Mouse (Mus musculus) monocyte, adult 5-6 weeks (primary cell): ENCODE measurements around the gene Plod2. TPM values are rescaled to one million over a fixed set of nuclear protein-coding genes. Genes with fewer than 3 reads are reported as not detected.

ENCODE experiments used
- ATAC-seq: fragments of 153-309, 156-312 bp; replicated peaks from 2 replicates; pipeline ENCODE4 v1.8.0; 2017; ENCODE audit warnings: mild to moderate bottlenecking; ENCODE audit not compliant: low TSS enrichment, insufficient number of reproducible peaks, severe bottlenecking, poor library complexity, low FRiP score
- total RNA-seq: library from RNA; stranded (forward); fragments of 200-1000, 200-491, 200-594 nt; gene quantifications from 3 replicates; pipeline ENCODE4 v1.2.3, GENCODE M21; 2017

Gene Plod2
- total RNA-seq, 1 experiment from 2014 or later = 2.6 TPM

DNA sequence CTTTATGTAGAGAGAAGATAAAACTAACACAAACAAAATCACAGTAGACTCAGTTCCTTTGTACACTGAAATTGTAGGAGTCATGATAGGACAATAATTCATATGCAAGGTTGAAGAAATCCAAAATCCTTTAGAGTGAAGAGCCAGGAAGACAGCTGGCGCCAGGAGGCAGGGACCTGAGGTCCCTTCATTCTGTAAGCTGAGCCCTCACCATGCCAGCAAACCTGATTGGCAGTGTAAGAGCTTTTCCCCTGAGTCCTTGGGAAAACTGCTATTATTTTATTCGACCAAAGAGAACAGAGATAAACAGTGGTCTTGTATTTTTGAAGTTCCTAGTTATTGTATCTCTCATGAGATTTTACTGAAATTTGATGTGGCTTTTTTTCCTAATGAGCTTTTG, 9.0 kb downstream of the Plod2 start:
- no peak for ATAC-seq

DNA sequence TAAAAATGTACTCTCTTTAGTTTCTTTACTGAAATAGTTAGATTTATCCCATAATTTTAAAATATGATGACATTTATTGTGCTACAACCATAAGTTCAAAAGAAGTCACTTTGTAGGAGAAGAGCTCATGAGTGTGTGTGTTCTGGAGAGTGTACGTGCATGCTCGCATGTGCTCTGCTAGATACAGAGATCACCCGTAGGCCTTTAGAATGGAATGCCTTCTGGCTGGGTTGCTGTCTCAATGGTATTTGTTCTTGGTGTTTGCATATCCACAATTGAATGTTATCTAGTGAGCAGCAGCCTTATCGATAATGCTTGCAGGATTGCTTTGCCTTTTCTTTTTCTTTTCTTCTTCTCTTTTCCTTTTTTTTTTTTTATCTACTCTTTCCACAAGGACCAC, 9.6 kb downstream of the Plod2 start:
- ATAC-seq = no peak

DNA sequence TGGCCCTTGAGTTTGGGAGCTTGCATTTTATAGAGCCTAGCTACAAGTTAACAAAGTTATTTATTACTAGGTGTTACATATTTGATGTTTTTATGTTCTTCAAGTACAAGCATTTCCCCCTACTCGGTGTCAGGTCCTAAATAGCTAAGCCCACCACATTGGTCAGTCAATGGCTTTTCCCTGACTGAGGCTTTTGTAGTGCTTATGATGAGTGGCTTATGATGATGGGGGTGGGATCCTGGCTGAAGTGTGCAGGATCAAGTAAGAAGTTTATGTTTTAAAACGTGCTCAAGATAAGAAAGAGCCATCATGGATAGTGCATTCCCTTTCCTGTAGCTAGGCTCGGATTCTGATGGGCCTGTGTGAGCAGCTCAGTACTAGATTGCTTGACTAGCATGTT, 10.7 kb downstream of the Plod2 start:
- ATAC-seq = no peak

DNA sequence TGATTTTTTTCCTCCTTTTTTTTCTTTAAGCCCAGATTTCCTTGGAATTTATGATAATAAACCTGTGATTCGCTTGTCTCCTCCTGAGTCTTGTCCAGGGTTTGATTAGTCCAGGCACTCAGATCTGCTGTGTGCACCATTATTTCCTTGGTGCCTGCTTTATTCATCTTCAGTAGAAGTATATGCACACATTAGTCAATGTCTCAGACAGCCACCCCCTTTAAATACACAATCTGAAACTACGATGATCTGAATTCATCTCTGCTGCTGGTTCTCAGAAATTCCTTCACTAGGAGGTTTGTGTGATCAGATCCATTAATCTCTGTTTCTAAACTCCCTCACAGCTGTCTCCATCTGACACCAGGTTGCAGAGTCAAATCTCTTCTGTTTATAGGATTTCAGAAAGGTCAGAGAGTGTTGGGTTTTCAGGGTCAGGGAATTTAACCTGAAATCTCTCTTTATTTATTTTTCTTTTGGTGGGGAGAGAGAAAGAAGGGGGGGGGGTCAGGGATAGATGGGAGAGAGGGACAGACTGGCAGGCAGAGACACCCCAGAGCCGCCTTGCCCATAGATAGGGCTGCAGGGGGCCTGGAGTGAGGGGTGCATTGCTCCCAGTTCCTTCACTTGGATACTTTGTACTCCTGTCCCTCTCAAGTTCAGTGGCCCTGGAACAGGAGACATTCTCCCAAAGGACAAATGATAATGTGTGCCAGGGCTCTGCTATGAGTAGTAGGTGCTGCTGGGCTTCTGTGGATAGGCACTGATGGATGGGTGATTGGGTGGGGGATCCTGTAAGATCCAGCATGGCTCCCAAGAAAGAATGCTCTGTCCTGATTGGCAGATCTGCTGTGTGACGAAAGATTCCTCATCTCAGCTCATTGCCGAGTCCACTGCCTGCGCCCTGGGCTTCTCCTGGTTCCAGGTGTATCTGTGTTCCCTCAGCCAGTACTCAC, 13.3 kb downstream of the Plod2 start:
- ATAC-seq = no peak

DNA sequence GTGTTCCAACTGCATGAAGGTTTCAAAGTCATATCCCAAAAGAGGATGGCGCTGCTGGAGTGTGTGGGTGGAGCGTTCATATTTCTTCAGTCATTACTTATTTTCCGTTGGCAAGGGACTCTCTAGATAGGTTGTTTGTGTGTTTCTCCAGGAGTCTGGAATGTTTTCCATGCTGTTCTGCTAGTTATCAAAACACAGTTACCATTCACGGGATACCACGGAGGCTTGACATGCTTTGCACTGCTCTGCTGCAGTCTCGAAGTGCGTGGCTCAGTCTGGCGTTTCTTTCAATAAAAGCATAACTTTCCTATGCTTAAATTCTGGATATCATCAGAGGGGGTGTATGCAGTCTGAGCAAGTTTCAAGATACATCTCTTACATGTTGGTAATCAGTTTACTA, 17.7 kb downstream of the Plod2 start:
- ATAC-seq = no peak

DNA sequence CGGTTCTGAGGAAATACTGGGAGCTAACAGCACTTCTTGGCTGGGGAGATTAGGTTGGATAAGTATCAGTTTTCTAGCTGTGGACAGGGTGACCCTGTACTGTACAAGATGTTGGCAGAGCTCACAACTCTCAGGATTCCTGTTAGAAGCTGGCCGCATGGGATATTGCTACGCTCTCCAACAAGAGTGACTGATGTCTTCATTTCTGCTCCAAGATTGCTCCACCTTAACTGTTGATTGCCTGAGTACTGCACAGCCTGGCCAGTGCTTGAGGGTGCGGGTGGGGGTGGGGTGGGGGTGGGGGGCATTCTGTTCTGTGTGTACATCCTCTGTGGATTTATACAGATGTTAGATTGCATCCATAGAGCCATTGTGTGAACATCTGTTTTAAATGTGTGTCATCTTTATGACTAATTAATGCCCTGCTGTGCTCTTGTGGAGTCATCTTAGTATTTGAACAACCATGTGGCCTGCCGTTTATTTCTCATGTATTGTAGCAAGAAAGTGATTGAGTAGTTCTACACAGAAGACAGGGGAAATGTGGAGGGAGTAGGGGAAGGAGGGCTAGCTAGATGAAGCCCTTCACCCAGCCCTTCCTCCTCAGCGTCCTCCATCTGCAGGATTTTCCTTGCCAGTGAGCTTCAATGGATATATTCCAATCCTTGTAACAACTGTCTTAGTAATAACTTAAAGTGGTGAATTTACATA, 19.0 kb downstream of the Plod2 start:
- ATAC-seq = no peak

DNA sequence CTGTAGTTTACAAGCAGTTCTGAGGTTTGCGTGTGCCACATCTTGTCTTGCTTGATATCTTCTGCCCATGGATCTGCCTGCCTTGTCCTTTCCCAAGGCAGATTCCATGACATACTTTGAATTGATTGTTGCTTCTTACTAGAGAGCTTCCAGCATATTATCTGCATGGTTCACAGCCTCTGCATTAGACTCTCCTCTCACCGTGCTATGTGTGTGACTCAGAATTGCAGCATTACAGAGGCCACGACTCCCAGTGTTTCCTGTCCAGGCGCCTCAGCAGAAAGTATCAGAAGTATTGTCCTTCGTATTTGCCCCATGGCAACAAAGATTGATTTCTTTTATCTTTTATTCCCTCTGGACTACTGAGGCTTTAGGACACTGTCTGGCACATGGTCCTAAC, 20.4 kb downstream of the Plod2 start:
- no peak for ATAC-seq

DNA sequence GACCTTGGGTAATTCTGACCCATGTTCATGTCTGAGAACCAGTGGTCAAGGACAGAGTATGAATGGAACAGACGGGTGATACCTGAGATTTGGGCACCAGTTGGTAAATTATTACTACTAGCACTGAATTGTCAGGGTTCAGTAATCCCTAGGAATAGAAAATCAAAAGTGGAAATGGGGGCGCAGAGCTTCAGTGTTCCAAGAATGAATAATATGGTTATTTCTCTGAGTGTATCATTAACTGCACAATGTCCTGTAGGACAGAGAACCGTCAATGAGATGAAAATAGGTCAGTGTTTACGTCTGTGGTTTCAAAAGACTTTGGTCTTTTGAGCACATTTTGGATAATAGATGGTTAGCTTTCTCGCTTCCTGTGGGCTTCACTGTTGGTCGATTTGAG, 21.3 kb downstream of the Plod2 start:
- ATAC-seq = no peak

DNA sequence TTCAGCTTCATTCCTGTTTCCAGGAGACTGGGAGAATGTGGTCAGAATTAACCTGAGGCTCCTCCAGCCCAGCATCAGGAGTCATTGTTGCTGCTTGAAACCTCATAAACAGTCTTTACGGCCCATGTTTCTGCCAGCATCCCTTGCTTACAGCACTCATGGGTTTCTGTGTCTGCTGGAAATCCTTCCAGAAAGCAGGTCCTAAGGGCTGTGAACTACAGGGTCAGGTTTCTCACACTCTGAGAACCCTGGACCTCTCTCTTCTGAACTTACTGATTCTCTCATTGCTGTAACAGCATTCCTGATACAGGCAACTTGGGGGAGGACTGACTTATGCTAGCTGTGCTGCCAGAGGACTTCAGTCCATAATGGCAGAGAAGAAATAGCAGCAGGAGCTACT, 22.4 kb downstream of the Plod2 start:
- ATAC-seq = no peak

DNA sequence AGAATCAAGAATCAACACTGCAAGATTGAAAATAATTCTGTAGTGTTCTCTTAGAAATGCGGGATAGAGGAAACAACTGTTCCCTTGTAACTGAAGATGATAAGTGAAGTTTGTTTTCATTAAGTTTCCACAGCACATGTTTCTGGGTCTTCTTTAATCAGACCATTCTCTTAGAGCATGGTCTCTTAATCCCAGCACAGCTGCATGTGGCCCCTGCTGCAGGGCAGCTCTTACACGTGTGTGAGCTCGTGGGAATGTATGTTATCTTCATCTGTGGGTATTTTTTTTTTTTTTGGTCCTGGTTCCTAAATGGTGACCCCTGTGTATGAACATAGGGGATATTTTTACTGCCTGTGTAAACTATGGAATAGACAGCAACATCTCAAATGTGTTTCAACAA, 24.2 kb downstream of the Plod2 start:
- no peak for ATAC-seq

DNA sequence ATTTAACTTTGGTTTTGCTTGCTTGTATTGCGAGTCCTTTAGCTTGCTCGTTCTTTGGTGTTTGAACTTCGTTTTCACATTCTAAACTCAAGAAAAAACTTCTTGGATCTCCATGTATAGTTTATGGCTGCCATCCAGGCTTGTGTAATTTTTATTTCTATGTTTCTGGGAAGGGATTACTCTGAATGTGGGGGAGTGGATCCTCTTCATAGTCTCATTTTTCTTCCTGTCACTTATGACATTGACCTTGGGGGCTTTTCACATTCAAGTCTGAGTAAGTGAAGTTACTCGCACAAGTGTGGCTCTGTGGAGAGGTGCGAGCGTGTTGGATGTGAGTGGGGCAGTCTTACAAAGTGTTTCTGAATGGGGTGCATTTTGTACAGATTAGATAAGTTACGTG, 25.5 kb downstream of the Plod2 start:
- ATAC-seq = no peak

DNA sequence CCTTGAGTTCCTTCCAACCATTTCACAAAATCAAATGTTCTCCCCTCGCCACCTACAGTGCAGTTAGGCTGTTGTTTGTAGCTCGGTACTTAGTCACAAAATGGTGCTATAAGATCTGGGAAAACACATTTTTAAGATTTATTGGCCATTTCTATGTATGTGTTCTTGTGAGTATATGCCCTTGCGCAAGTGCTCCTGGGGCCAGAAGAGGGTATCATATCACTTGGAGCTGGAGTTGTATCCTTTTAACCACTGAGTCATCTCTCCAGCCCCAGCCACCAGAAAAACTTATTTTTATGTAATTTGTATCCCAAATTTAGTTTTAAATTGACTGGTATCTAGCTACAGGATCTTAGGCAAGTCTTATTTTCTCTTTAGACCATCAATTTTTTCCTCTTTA, 26.8 kb downstream of the Plod2 start:
- ATAC-seq = no peak

DNA sequence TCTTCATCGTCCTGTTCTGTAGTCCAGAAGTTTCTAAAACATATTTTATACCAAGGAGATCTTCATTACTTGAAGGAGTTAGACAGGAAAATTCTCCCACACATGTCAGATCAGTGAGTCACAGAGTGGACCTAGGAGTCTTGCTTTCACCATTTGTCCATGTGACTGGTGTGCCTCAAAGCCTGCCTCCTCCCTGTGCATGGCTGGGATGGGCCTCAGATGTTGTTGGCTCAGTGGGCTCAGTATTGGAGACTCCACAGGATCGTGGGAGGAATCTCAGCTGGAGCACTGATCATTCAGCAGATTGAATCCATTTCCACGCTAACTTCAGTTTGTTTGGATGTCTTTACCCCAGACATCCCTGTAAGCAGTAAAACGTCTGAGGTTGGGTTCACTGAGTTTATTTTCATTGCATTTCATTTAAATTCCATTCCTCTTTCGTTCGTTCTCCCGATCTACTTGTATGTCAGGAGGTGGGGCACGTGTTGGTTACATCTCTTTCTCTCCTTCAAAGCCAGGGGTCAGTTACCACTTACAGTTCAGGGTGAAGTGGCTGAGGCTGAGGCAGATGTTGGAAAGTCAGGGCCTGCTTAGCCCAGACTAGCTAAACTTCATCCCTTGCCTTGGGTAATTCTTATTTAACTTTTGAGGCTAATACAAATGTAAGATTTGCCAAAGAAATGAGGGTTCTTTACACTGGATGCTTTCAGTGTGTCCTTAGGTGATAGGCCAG, 30.5 kb downstream of the Plod2 start:
- ATAC-seq = no peak

DNA sequence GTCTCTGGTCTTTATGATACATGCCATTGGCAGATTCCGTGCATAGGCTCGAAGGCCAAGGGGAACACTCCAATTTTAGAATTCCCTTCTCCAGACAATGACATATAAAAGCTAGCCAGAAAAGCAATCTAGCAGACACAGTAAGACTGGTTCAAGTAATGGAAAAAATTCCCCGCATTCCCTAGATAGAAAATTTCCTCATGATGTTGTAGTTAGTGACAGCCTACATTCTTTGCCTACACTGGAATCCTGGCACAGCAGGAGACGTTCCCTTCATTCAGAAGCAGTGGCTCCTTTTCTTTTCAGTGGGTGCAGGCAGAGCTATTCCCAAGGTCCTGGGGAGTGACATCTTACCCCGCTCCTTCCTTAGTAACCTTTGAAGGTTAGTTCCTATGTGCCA, 41.9 kb downstream of the Plod2 start:
- no peak for ATAC-seq

DNA sequence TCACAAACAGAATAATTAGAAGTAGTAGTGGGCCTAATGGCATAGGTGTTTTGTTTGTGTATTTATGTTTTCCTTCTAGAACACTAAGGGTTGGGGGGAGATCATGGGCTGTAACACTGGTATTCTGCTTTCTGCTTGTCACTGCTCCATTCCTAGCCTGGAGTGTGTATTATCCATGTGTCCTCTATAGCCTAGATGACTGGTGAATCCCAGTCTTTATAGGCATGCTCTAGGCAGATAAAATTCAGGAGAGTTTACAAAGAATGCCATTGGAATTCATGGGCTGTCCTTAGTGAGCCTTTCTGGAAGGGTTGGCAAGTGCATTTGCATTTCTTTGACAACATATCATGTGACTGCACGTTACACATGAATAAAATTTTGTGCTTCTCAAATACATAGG, 44.0 kb downstream of the Plod2 start:
- no peak for ATAC-seq

DNA sequence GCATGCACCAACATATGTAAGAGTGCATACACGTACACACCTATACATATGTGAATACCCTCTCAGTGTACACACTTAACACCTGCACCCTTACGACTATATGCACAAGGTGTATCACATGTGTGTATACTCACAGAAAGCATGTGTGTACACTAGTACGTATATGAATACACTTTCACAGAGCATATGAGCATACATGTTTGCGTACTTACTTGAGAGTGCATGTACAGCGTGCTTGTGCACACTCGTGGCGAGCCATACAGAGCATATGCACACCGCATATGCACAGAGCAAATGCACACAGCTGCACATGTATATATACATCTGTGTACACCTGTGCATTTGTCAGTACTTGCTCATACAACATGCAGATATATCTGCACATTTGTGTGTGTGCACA, 45.4 kb downstream of the Plod2 start:
- 0 out of 2 replicates have a peak, but pooled peaks have one; percentile 22 for ATAC-seq

DNA sequence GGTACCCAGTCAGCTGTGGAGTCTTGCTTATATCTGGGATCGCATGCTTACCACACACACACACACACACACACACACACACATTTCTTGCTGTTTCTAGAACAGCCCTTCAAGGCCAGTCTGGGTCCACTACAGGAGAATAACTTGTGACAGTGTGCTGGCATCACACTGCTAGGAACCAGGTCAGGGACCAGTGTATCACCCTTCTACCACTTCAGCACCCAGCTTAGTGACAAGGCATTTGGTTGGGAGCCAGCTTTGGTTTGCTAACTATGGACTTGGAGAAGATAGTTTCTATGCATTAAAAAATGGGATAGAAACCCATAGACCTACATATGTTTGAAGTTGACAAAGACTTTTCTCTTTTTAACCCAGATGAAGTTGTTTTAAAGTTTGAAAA, 46.2 kb downstream of the Plod2 start:
- ATAC-seq = no peak

DNA sequence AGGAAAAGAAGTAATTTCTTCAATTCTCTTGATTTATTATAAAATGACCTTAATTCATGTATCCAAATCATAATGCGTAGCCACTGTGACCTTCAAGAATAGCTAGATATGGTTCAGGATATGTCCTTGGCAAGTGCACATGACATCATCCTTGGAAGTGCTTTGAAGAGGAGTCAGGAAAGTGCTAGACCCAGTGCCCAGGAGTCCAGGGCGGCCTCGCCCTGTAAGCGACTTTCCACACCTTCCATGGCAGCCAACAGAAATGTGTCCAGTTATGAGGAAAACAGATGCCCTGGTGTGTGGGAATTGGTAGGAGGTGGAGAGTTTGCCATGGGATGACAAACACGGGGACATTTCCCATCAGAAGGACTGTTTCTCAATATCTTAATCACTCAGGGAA, 47.0 kb downstream of the Plod2 start:
- ATAC-seq = no peak

DNA sequence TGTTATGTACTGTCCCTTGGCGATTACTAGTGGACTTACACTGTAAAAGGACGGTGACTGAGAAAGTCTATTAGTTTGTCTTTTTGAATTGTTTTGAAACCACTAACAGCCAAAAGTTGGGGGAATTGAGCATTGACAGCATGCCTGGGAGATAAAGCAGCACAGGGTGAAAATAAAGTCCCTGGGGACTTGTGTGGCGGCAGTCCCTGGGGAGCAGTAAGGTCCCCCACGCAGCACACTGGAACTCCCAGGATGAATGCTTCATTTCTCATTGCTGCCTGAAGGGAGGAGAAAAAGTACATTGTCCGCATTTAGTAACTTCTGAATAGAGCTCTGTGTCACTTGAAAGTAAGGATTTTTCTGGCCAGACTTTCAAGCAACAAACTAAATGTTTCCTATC, 49.5 kb downstream of the Plod2 start:
- no peak for ATAC-seq
